Mouse (Mus musculus) thymus, postnatal 36 days (tissue): ENCODE results near the gene Dnm3.

Experiments used
- DNase-seq, 2 experiments: peaks; one replicate each; pipeline ENCODE4 v3.0.0; 2022; ENCODE audit warnings: mixed read lengths in 2 of 2

Gene Dnm3

DNA sequence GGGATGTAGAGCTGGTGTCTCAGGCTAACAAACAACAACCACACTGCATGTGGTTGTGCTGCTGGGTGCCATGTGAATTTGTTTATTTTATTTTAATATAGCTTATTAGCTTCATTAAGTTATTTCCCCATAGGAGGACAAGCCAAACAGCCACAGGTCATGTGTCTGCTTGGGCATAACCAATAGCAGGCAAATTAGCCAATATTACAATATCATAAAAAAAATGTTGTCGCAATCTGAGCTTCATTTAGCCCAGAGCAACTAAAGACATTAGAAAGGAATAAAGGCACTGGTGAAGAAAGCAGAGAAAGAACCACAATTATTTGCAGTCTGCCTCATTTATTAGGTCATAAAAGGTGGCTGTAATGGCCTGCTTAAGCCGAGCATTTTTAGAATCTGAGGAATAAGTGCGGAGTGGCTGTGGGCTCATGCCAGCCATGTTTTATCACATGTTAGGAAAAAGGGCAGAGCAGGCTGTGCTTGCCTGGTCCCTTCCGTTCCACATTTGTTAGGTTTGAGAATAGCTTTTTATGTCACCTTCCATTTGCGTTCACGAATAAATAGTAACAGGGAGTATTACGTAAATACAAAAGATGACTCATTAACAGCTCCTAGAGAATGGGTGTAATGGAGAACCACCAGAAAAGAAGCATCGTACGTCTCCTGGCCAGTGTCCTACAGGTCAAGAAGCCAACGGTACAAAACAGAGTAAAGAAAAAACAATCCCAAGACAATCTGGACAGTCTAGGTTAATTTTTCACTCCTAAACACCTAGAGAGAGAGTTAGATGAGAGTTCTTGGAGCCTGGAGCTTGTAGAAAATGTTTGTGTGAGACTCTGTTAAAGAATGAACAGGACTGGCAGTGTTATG lies 376.6 kb downstream of the Dnm3 start:
- DNase-seq, result no peak

DNA sequence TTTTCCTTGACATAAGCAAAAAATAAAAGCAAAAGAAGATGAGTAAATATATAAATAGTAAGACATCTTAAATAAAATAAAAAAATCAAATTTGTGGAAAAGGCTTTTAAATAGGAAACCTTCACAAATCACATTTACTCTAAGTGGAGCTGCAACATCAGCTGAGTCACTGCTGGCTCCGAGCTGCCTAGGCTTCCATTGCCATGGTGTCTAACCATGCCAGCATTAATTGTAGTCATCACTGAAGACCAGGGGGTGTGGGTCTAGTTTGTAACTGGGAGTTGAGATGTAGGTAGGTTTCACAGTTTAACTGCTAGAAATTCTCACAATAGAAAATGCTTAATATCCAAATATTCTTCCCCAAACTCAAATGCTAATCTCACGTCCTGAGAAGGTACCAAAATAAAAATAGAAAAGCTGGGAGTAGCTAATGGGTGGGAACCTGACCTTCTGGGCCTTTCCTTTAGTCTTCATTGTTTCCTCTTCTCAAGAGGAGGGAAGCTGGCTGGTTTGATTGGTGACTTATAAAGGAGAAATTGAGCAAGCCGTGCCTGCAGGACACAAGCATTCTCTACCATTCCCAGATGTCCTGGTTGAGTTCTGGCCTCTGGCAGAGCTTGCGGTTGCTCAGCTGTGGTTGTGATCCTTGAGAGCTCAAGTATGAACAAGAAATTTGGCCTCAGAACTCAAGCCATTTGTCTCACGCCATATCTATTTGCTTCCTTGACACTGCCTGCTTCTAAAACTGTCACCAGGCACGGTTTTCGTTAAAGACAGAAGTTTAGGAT lies 377.6 kb downstream of the Dnm3 start:
- DNase-seq, result no peak

DNA sequence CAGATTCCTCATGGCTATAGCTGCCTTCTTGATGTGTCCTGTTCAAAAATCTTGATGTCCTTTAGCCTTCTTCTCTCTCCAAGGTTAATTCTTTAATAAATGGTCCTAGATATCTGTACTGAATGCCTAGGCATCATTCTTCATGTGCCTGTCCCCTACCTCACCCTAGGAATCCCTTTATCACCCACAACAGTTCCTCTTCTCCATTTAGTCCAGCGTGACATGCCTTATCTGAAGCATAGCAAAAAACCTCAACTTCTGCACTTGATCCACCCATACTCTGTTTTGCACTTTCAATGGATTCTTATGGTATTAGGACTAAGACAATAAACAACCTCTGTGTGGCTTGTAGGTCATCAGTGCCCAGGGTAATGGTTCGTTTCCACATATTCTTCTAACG lies 378.6 kb downstream of the Dnm3 start:
- no peak for DNase-seq

DNA sequence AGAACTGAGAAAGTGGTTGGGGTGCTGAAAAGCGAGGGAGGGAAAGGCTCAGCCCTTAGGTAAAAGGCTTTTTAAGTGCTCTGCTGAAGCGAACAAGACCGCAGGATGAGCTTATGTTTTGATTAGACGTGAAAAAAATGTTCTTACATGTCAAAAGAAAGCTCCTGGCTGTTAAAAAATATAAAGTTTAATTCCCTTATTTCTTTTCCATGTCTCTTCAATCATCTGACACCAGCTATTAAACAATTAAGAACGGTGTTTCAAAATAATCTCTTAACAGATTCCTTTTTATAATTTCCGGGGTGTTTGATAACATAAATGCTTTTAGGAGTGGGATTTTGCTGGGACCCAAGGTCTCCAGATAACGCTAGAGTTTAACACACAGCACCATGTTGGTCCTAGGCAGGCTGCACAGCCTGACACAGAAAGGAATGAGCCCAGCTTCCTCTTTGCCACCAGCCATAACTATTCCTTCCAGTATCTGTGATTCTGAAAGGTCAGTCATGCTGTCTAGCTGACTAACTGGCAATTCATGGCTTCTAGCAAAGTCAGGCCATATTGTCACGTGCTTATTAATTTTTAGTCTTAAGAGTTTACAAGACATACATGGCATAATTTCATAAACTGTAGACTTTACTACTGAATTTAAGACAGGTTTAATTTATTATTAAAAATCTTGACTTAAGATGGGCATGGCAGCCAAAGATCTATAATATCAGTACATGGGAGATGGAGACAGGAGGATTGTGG lies 383.1 kb downstream of the Dnm3 start:
- no peak for DNase-seq

DNA sequence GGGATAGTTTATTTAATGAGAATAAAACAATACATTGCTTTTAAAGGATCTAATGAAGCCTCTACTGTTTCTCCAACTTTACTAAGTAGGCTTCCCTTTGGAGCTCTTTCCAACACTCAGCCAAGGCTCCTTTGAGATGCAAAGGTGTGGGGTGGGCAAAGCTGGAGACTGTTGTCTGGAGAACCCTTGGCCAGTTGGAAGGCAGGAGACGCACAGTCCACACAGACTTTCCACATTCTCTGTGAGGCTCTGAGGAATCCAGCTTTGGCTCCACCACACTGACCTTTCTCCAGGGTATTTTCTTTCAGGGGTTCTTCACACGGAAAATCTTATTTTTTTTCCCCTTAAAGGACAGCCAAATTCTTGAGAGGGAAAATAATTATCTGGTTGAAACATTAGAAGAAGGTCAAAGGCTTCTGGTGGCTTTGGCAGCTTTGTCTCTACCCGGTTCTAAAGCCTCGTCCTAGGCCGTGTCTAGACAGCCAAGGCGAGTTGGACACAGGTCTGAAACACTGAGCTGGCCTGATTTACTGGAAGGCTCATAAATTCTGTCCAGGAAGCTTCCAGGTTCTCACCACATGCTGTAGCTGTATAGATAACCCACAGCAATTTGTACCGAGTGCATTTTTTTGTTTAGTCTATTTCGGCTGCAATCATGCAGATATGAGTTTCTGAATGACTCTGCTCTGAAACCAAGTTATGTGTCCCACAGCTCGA lies 383.9 kb downstream of the Dnm3 start:
- DNase-seq, result no peak

DNA sequence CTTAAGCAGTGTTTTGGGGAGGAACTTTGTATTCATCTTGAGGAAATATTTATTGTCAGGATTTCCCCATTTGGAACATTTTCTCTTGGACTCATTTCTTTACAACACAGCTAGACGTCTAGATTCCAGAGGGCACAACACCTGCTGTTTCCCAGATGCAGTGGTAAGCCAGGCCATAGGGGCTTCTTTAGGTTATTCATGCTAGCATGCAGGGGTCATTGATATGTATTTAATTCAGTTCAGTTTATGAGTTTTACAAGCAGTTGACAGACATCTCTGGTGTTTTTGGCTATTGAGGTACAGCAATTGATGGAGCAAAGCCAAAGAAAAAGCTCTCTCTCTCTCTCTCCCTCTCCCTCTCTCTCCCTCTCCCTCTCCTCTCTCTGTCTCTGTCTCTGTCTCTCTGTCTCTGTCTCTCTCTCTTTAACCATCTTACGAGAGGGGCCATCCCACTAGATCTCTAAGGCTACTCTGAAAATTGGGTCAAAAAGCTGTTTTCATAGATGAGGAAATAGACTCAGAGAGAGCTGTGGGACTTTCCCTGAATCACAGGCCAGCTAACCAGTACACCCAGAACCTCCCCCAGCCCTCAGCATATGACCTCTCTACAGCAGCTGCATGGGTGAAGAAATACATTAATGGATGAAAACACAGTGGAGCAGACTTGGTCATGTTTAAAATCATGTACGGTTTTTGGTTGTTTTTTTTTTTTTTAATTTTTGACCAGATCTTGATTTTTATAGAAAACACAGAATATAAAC lies 384.8 kb downstream of the Dnm3 start:
- DNase-seq, result no peak

DNA sequence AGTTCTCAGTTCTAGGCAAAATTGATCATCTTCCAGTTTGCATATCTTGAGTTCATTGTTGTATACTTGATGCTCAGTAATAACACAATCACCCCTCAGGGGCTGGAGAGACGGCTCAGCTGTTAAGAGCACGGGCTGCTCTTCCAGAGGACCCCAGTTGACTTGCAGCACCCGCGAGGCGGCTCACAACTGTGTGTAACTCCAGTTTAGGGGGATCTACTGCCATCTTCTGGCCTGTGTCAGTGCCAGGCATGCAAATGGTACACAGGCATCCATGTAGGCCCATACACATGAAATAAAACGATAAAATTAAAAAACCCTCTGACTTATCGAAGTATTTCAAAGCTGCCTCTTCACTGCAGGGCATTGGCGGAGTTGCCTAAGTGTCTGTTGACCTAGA lies 385.4 kb downstream of the Dnm3 start:
- DNase-seq, result no peak

DNA sequence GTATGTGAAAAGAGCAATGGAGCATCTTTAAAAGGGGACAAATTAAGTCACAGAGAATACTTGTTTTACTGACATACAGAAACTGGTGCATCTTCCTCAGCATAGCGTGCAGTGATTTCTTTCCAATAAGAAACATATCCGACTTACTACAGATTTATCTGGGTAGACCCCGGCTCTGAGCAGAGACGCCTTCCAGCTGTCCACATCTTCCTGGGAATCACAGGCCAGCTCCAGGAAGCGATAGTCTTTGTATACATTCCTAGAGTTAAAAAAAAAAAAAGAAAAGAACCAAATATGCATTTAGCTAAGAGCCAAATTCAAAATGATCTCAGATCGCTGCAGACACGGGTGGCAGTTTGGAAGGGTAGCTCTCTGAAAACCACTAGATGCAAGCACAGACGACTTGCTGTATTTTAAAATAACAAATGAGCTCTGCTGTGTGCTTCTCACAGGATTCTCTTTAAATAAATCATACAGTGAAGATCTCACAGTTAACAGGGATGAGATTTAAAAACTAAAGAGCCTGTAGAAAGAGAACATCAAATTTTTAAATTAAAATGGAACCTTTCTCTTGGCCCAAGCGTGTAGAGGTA lies 393.9 kb downstream of the Dnm3 start:
- no peak for DNase-seq

DNA sequence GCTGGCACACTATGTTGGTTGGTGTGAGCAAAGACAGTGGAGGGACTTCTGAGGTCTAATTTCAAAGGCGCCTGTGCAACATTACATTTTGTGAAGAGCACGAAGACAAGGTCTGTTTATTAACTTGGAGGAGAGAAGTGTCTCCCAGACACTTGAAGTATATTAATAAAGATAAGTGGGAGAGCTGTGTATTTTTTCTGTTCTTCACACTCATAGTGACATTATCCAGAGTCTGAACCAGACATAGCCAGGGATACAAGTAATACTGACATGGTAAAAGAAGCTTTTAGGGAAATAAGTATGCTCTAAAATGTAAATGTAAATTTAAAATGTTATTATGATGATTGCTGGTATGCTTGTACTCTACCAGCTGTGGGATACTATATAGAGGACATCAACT lies 394.5 kb downstream of the Dnm3 start:
- no peak for DNase-seq

DNA sequence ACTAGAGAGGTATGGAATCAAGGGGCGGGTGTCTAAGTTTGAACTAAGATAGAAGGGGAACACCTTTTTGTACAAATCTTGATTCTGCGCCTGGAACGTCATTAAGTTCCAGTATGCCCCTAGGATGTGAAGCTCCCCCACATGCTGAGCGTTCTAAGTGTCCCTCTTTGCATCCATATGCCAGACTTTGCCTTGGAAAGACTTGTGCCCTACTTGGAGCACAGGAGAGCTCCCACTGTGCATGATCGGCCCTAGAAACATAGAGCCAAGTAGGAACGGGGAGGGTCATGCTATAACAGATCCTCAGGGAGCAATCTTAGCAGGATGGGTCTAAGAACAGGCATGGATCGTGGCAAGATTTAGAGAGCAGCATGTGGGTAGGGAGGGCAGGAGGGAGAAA lies 395.1 kb downstream of the Dnm3 start:
- DNase-seq, result no peak

DNA sequence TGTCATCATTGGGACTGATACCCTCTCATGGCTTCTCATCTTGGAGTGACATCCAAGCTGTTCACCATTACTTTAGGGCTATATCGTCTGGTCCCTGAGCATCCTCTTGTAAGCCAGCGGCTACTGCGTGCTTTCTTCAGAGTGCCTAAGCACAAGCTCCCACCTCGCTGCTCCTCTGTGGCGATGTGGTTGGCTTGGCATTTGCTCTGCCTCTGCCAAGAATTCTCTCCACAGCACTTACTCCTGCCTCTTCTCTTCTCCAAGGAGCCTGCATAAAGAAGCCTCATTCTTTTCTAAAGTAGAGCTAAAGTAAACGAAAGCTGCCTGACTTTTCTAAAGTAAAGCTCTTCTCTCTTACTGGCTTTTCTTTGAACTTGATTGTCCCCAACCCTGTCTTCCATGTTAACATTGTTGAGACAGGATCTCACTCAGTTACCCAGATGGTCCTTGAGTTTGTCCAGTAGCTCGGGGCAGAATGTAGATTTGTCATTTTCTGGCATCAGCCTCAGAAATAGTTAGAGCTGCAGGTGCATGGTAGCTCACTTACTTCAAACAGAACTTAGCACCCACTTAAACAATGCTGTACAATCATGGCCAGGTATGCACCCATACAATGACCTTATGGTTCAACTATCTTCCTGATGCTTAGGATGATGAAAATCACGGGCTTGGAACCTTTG lies 396.0 kb downstream of the Dnm3 start:
- no peak for DNase-seq

DNA sequence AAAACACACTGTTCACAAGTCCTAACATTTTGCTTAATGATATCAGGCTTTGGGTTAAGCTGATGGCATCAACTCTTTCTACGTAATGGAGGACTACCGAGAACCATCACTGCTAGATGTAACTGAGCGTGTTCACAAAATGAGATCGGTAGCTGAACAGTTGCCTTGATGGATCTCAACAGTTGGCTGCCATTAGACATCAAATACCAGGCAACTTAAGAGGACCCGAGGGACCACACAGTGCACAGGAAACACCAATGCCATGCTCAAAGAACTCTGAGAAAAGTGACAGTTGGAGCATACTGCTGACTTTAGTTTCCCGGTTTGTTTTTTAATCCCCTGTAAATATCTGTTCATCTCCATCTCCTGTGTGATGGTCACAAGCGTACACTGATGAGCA lies 397.8 kb downstream of the Dnm3 start:
- DNase-seq, result no peak

DNA sequence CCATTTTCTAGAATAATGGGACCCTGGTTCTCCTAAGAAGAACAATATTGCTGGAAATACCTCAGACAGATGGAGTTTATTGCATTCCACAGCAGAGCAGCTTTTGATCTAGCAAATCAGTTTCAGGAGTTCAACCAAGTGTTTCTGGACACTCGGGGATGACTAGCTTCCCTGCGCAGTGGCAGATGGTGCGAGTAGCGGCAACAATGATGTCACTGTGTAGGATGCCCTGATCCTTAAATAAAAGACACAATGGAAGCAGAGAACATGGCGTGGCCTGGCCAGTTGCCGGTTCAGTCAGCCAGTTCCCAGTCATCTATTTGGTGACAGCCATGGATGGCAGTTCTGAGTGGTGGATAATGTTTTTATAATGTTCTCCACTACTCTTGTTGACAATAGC lies 400.4 kb downstream of the Dnm3 start:
- no peak for DNase-seq

DNA sequence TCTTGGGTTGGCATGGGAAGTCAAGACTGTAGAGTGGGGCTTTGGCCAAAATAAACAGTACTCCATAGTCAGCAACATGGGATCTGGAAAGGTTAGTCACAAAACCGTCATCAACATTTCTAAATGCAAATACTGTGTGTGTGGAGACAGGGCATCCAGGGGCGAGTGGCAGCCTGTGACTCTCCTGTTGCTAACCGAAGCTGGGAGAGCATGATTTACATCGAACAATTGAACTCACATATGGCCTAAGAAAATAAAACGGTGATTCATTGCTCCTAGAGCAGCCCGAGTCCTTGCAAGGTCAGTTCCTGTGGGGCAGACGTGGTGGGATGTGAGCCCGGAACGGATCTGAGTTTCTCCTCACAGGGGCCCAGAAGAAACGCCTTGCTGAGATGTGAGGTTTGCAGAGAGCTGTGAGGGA lies 401.2 kb downstream of the Dnm3 start:
- DNase-seq, result no peak

DNA sequence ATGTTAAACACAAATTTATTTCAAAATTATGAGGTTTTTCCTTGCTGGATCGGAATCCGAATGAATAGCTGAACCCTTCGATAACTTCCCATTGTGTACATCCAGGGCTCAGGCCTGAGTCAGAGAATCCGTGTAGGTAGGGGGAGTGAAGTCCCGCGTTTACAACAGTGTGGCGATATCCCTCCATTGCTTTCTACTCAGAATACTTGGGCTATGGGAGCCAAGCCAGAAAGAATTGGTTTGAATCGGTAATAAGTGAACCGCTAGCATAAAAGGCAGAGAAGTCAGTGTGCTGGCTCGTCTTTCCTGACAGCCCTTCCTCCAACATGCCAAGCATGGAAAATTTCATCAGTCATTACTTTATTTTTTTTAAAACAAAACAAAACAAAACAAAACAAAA lies 402.0 kb downstream of the Dnm3 start:
- no peak for DNase-seq

DNA sequence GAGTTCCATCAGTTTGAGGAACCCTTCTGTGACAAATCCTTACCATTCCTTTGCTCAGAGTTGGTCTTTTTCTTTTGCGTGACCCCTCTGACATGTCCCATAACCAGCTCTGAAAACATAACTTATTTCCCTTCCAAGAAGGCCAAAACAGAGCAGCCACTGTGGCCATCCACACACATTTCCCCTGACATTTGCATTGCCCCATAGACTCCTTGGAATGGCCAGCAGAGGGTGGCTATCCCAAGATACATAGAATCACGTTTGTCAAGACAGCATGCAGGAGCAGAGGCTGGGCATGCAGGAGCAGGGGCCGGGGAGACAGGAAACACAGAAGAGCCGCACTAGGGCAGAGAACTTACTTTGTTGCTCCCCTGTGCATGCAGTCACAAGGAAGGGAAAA lies 402.4 kb downstream of the Dnm3 start:
- no peak for DNase-seq

DNA sequence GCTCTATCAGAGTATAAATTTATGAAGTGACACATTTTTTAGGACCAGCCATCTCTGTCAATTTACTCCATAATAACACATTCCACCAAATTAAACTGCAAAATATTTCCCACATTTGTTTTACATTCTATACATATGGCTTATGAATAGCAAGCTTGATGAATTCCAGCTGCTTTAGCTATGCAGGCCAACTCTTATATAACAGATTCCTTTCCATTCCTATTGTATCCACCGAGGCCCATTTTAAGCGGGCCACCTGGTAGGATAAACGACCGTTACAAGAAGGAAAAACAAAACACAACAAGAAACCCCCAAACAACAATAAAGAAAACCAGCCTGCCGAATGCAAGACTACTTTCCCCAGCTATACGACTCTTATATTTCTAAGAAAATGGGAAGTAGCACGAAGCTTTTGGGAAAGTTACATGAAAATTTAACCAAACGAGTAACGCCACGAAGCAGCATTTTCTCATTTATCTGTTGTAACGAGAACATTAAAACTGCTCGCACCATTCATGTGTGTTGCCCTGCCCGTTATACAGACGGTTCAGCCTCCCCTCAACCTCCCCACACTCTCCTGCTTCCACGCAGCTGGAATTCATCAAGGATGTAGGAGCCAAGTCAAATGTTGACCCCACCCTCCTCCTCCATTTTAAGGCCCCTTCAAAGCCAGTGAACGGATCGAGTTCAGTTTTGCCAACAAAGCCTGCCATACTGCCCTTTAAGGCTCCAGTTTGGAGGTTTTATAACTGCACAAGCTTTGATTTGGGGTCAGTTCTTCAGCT lies 403.0 kb downstream of the Dnm3 start:
- DNase-seq, result no peak

DNA sequence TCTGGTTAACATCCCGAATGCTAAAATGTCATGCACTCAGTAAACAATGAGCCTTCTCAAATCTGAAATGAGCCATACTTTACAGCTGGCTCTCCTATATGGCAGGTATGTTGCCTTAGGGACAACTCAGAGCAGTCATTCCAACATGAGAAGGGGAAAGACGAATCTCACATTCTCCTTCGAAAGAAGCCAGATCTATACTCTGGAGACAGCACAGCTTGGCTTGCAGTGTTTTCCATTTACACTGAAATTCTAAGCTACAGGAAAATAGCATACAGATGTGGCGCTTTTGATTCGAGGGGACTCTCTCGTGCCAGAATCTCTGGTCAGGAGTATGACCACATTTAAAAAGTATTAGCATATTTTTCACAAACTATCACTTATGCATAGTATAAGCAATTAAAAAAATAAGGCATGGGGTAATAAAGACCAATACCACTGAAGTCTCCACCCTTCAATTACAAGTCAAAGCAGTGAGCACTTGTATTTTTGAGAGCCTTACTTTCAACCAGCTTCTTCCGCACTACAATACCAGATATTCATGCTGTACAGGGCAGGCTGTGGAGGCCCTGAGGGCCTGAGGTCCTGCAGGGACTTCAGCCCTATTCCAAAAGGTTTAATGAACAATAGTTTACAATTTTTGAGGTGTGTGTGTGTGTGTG lies 404.8 kb downstream of the Dnm3 start:
- DNase-seq, result no peak

DNA sequence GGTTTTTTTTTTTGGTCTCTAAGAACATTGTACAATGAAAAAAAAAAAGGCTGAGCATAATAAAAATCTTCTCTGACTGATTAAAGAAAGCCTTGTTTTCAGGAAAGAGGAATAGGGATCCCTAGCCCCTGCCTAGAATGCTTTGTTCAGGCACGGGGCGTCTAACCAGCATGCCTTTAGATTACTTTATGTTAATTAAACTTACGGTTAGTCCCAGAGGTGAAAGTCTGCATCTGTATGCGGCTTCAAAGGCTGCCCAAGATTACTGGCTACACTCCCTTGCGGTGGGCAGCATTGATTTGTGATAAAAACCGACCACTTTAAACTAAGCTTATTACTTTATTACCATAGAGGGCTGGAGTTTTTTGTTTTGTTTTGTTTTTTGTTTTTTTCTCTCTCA lies 424.2 kb downstream of the Dnm3 start:
- DNase-seq, result no peak

DNA sequence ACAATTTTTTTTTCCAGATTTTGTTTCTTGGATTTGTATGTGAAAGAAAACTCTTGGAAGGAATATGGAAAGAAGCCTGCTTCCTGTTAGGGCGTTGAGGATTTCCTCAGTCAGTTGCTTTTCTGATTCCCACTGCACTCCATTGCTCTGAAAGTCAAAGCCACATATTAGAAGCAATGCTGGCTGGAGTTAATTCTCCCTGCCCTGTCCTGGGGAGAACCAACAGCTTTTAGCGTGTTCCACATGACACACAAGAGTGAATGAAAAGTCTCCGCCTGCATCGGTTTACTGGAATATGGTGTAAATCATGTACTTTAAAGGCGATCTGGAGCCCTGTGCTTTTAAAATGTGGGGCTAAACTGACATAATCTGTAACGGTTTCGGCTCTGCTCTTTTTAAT lies 424.6 kb downstream of the Dnm3 start:
- no peak for DNase-seq
